Mouse (Mus musculus) kidney, postnatal 10 days (tissue): ENCODE results near the gene Cmip.

Experiments used
- DNase-seq: peaks from one replicate; pipeline ENCODE4 v3.0.0; 2021; ENCODE audit warnings: mixed read lengths

Cmip gene

GRCm38 (mm10) chr8:117326735-117327134, 69.9 kb downstream of the Cmip start:
- DNase-seq: no peak

- no peak for DNase-seq
These were observed 70.5 kb downstream of the Cmip start for GRCm38 (mm10) chr8:117327385-117327837.

- DNase-seq: no peak
These were observed 71.9 kb downstream of the Cmip start for GRCm38 (mm10) chr8:117328758-117329157.

GRCm38 (mm10) chr8:117329167-117329566, 72.3 kb downstream of the Cmip start:
- DNase-seq: no peak

- DNase-seq: no peak
These were observed 73.0 kb downstream of the Cmip start for GRCm38 (mm10) chr8:117329903-117330302.

GRCm38 (mm10) chr8:117332229-117333010, 75.6 kb downstream of the Cmip start:
- DNase-seq: no peak

GRCm38 (mm10) chr8:117333619-117334018, 76.8 kb downstream of the Cmip start:
- peak; percentile 84 for DNase-seq

- no peak for DNase-seq
These were observed 77.3 kb downstream of the Cmip start for GRCm38 (mm10) chr8:117334058-117334747.

GRCm38 (mm10) chr8:117334748-117335393, 78.0 kb downstream of the Cmip start:
- peak; percentile 67 for DNase-seq

GRCm38 (mm10) chr8:117335423-117335822, 78.6 kb downstream of the Cmip start:
- DNase-seq: peak; percentile 57

- DNase-seq: no peak
These were observed 80.3 kb downstream of the Cmip start for GRCm38 (mm10) chr8:117337188-117337587.

- no peak for DNase-seq
These were observed 81.8 kb downstream of the Cmip start for GRCm38 (mm10) chr8:117338678-117339077.

GRCm38 (mm10) chr8:117339296-117339957, 82.6 kb downstream of the Cmip start:
- DNase-seq: peak; percentile 52

GRCm38 (mm10) chr8:117339958-117340651, 83.2 kb downstream of the Cmip start:
- no peak for DNase-seq

GRCm38 (mm10) chr8:117340800-117341199, 83.9 kb downstream of the Cmip start:
- DNase-seq: no peak

GRCm38 (mm10) chr8:117342735-117343385, 86.0 kb downstream of the Cmip start:
- no peak for DNase-seq

- no peak for DNase-seq
These were observed 86.6 kb downstream of the Cmip start for GRCm38 (mm10) chr8:117343484-117343883.

- no peak for DNase-seq
These were observed 88.0 kb downstream of the Cmip start for GRCm38 (mm10) chr8:117344899-117345298.

- no peak for DNase-seq
These were observed 88.5 kb downstream of the Cmip start for GRCm38 (mm10) chr8:117345376-117345775.

- peak; percentile 78 for DNase-seq
These were observed 90.7 kb downstream of the Cmip start for GRCm38 (mm10) chr8:117347556-117347955.

GRCm38 (mm10) chr8:117348718-117349394, 92.0 kb downstream of the Cmip start:
- DNase-seq: no peak
